Mouse (Mus musculus) heart, adult 8-10 months (tissue): ENCODE measurements around the gene Wfdc21. TPM values are rescaled to one million over a fixed set of nuclear protein-coding genes. Genes with fewer than 3 reads are reported as not detected.

Experiments used
- DNase-seq: peaks from one replicate; pipeline ENCODE4 v3.0.0; 2022; ENCODE audit warnings: low spot score
- total RNA-seq, 4 experiments: library from RNA; stranded (reverse); gene quantifications; 2 replicates each; pipeline ENCODE4 v1.2.4; 2022

Wfdc21 gene
- total RNA-seq, 4 experiments from 2014 or later: 1.5 TPM; not detected in 3

- peak; percentile 85 for DNase-seq
These were observed 6.9 kb downstream of the Wfdc21 start, which contains the start of gene Heatr6 for GRCm38 (mm10) chr11:83753581-83754181. Gene Heatr6, plus strand, starts transcription at chr11:83753696.

GRCm38 (mm10) chr11:83754227-83754626 lies 7.5 kb downstream of the Wfdc21 start:
- DNase-seq: no peak

- DNase-seq: no peak
These were observed 20.6 kb downstream of the Wfdc21 start for GRCm38 (mm10) chr11:83767306-83767705.

GRCm38 (mm10) chr11:83768976-83769375 lies 22.2 kb downstream of the Wfdc21 start:
- DNase-seq: no peak

- DNase-seq: no peak
These were observed 24.3 kb downstream of the Wfdc21 start for GRCm38 (mm10) chr11:83771014-83771413.

GRCm38 (mm10) chr11:83772341-83772740 lies 25.6 kb downstream of the Wfdc21 start:
- DNase-seq: no peak

GRCm38 (mm10) chr11:83773691-83774090 lies 27.0 kb downstream of the Wfdc21 start:
- no peak for DNase-seq

GRCm38 (mm10) chr11:83774324-83774723 lies 27.6 kb downstream of the Wfdc21 start:
- DNase-seq: no peak

- DNase-seq: no peak
These were observed 30.1 kb downstream of the Wfdc21 start for GRCm38 (mm10) chr11:83776798-83777197.

- no peak for DNase-seq
These were observed 37.3 kb downstream of the Wfdc21 start for GRCm38 (mm10) chr11:83783931-83784600.

GRCm38 (mm10) chr11:83784661-83785060 lies 37.9 kb downstream of the Wfdc21 start:
- peak; percentile 8 for DNase-seq

- peak; percentile 63 for DNase-seq
These were observed 38.6 kb downstream of the Wfdc21 start for GRCm38 (mm10) chr11:83785366-83785765.

GRCm38 (mm10) chr11:83786835-83787234 lies 40.1 kb downstream of the Wfdc21 start:
- DNase-seq: peak; percentile 56

GRCm38 (mm10) chr11:83787401-83788021 lies 40.8 kb downstream of the Wfdc21 start:
- no peak for DNase-seq

GRCm38 (mm10) chr11:83788331-83788730 lies 41.6 kb downstream of the Wfdc21 start:
- DNase-seq: no peak

GRCm38 (mm10) chr11:83789259-83789658 lies 42.5 kb downstream of the Wfdc21 start:
- peak; percentile 55 for DNase-seq

- DNase-seq: no peak
These were observed 44.4 kb downstream of the Wfdc21 start for GRCm38 (mm10) chr11:83791133-83791532.

GRCm38 (mm10) chr11:83792316-83792914 lies 45.7 kb downstream of the Wfdc21 start:
- DNase-seq: no peak

- no peak for DNase-seq
These were observed 46.5 kb downstream of the Wfdc21 start for GRCm38 (mm10) chr11:83793264-83793663.

- no peak for DNase-seq
These were observed 49.4 kb downstream of the Wfdc21 start for GRCm38 (mm10) chr11:83796112-83796511.

GRCm38 (mm10) chr11:83796980-83797608 lies 50.4 kb downstream of the Wfdc21 start:
- DNase-seq: no peak

GRCm38 (mm10) chr11:83799871-83800430 lies 53.2 kb downstream of the Wfdc21 start:
- no peak for DNase-seq
